Mouse (Mus musculus) brain, adult 2 months (tissue): ENCODE results near the gene Leng1.
A peak's percentile ranks its signal among the peaks of the same experiment; 100 is the strongest.

Experiments
- DNase-seq: peaks from one replicate; pipeline ENCODE4 v3.0.0; 2011; ENCODE audit warnings: low read depth, low spot score

Leng1 gene

DNA sequence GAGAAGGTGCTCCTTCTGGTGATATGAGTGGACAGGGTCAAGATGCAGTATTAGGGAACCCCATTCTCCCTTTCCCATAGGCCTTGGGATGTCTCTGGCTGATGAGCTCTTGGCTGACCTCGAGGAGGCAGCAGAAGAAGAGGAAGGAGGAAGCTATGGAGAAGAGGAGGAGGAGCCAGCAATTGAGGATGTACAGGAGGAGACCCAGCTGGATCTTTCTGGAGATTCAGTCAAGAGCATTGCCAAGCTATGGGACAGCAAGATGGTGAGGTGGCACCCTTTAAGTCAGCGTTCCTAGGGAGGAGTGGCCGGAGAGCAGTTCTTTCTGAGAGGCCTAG, 35.2 kb downstream of the Leng1 start:
- DNase-seq = no peak

DNA sequence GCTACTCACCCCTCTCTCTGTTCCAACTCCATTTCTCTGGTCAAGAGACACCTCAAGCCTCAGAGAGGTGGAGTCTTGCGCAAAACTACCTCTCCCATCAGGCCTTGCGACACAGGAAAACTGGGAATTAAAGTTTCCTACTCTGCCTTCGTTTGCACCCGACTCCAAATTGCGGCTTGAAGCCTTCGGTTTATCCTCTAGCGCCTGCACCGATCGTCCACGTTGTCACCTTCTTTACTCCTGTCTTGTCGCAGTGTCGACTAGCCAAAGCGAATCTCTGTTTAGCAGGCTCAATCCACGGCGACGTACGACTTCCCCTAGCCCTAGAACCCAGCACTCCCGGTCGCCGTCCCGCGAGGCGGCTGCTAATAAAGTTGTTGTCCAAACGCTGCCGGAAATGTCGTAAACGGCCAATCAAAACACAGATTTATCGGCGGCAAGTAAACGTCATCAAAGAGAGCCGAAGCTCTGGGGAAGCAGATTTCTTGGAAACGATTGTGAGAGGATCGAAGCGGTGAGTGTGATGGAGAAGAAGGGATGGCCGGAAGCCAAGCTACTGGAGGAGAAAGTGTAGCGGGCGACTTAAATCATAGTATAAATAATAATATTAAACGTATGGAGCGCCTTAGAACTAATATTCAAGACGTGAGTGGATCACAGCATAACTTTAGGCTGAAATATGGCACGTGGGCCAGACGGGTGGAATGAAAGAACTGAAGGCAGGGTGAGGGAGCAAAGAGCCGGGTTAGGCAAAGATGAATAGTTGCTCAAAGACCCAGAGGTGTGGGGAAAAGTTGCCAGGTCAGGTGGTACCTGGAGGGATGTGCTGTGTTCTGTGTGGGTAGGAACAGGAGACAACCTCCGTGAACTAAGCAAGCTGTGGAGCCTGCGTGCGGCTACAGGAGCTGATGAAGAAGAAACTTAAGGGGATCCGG, 35.8 kb downstream of the Leng1 start, which contains the start of the genes Tfpt and Prpf31:
Gene Tfpt, minus strand, starts transcription at position 387 of the 935 bp plus-strand sequence.
Gene Prpf31, plus strand, starts transcription at position 443 of the 935 bp plus-strand sequence.
- DNase-seq = peak; percentile 99

DNA sequence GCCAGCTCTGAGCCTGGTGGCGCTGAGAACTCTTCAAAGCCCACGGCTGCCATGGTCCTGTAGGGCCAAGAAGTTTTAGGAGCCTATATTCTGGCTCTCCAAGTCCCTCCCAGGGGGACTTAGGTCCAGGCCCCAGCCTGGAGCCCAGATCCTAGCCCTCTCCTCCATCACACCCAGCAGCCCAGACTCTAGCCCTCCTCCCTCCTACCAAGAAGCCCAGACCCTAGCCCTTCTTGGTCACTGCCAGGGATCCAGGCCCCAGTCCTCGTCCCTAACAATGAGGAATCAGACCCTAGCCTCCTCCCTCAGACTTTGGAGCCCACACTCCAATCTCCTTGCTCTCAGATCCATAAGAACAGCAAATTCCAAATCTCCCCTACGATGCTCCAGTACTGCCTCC, 36.6 kb downstream of the Leng1 start:
- no peak for DNase-seq

DNA sequence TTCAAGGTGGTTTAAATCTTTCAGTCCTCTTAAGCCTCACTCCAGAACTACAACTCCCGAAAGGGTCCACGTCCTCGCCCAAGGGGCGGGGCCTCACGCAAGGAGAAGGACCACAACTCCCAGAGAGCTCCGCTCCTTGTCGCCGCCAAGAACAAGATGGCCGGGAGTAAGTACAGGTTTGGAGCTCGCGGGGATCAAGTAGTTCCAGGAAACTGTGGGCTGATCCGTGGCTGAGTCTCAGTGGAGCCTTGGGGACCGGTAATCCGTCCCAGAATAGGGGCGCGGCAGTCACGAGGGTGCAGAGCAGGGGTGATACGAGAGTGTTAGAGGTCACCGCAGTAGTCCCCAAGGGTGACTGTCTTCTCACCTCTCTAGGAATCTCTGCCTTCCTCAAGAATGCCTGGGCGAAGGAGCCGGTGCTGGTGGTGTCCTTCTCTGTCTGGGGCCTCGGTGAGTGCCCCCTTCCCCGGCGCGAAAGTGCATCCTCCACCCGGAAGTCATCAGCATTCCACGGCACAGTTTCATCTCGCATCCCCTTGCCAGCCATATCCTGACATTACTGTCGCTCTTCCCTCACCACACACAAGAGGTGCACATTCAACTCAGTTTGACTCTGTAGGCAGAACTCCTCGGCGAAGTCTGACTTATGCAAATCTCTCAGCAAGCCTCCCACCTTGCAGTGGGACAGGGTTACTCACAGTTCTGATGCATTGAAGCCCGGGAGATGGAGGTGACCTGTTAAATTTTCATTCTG, 48.2 kb downstream of the Leng1 start, which contains the start of gene Ndufa3:
Gene Ndufa3, plus strand, starts transcription at position 132 of the 754 bp plus-strand sequence.
- peak; percentile 98 for DNase-seq

DNA sequence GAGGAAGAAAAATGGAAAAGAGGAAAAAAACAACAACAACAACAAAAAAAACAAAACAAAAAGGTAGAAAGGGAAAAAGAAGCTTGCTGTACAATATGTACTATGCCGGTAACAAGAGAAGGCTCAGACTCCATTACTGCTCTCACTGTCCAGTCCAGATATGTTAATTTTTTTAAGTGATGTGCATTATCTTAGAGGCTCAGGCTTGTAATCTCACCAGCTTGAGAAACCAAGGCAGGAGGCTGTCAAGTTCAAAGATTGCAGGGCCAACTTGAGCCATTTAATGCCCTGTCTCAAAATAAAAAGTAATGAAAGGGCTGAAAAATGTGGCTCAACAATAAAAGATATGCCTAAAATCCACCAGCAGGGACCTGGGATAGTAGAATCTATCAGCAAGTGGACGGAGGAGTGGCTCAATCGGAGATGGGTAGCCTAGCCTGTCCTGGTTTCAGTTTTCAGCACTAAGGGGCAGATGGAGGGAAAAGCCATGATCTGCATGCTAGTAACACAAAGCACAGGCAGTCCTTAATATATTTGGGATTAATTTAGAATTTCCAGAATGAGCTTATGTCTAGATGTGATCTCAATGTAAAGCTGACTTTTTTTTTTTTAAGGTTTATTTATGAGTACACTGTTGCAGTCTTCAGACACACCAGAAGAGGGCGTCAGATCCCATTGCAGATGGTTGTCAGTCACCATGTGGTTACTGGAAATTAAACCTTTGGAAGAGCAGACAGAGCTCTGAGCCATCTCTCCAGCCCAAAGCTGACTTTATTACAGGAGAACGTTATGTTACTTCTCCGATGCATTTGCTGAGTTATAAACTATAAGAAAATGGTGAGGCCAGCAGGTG, 49.0 kb downstream of the Leng1 start:
- DNase-seq = no peak

DNA sequence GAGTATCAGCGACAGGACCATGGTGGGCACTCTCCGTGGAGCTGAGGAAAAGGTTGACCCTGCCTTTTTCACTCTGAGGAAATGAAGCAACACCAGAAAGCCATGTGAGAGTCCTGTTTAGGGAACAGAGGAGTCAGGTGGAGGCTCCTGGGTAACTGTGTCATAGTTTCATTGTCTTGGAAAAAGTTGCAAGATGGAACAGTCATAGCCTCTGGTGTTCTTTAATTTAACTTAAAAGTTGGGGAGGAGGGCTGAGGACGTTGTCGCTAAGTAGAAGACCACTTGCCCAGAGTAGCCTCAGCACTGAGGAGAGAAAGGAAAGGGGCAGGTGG, 49.6 kb downstream of the Leng1 start, which contains the start of gene Oscar:
Gene Oscar, minus strand, starts transcription at position 101 of the 332 bp plus-strand sequence.
- no peak for DNase-seq

DNA sequence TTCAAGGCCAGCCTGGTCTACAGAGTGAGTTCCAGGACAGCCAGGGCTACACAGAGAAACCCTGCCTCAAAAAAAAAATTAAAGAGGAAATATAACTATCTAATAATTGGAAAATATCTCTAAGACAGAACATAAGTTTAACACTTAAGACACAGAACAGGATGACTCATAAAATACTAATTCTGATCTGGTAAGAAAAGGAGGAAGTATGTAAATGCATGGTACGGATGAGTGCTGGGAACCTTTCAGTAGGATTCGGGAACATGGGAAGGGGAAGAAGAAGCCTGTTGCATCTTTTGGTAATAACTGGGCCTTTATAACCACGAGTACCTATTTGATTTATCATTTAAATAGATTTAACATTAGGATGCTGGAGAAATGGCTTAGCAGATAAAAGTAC, 51.6 kb downstream of the Leng1 start:
- DNase-seq = no peak

DNA sequence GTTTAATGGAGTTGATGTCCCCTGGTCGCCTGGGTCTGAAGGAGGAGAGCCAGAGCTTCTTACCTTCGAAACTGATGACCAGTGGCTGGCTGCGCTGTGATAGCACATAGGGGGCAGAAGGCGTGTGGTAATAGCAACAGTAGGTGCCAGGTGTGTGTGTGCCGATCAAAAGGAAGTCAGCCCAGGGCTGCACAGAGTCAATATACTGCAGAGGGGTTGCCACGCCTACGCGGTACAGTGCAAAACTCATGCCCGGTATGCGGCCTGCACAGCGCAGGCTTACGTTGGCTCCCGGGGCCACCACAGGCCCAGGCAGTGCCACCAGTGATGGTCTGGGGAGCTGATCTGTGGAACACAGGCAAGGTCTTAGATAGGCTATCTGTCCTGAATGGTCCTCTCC, 54.6 kb downstream of the Leng1 start:
- no peak for DNase-seq

DNA sequence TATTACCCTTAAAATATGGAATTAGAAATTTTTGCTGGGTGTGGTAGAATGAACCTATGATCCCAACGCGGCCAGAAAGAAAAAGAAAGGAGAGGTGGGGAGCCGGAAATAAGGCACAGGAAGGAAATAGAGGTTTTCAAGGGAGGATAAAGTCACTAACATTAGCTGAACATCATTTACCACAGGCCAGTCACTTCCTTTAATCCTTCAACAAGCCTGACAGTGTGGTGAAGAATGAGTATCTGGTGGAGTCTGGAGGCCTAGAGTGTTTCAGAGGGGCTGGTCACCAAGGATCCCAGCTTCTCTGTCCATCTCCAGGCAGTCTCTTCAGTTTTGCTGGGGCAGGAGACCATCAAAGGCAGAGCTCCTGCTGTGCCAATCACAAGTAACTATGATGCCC, 55.2 kb downstream of the Leng1 start:
- no peak for DNase-seq
